Mouse (Mus musculus) bone marrow, adult 2 months (tissue): ENCODE measurements around the gene Klk1b8.

Source experiments
- CTCF ChIP-seq: fragments of 200-500 bp; IDR thresholded peaks from 2 replicates; pipeline ENCODE4 v1.5.1; 2011; ENCODE audit warnings: low read length, control low read depth; ENCODE audit not compliant: control insufficient read depth, insufficient read depth
- POLR2A ChIP-seq: fragments of 200-500 bp; IDR thresholded peaks from 2 replicates; pipeline ENCODE4 v1.6.1; 2011; ENCODE audit warnings: low read depth, mild to moderate bottlenecking, control low read depth, low read length, borderline replicate concordance; ENCODE audit not compliant: control insufficient read depth

- no peak for TF ChIP-seq POLR2A
- no peak for TF ChIP-seq CTCF
Measured at GRCm38 (mm10) chr7:43921941-43922340, 28.5 kb upstream of the Klk1b8 start.
